Mouse (Mus musculus) layer of hippocampus, adult 8-10 months (tissue): ENCODE data around the gene S100pbp. TPM values are rescaled to one million over a fixed set of nuclear protein-coding genes. Genes with fewer than 3 reads are reported as not detected.
A peak's percentile ranks its signal among the peaks of the same experiment; 100 is the strongest.
"Not testable (repeated sequence)": the region's sequence is repeated elsewhere in the genome, so short reads cannot be mapped to it uniquely, and the experiment has no call there.

Experiments used
- DNase-seq, 2 experiments: peaks; one replicate each; pipeline ENCODE4 v3.0.0; 2022; ENCODE audit warnings: low spot score in 2 of 2
- total RNA-seq, 4 experiments: library from RNA; stranded (reverse); gene quantifications; 2 replicates each; pipeline ENCODE4 v1.2.4; 2022

Gene S100pbp
- total RNA-seq, 4 experiments from 2014 or later, result 33.2 to 41.3 (median 39.6) TPM

DNA sequence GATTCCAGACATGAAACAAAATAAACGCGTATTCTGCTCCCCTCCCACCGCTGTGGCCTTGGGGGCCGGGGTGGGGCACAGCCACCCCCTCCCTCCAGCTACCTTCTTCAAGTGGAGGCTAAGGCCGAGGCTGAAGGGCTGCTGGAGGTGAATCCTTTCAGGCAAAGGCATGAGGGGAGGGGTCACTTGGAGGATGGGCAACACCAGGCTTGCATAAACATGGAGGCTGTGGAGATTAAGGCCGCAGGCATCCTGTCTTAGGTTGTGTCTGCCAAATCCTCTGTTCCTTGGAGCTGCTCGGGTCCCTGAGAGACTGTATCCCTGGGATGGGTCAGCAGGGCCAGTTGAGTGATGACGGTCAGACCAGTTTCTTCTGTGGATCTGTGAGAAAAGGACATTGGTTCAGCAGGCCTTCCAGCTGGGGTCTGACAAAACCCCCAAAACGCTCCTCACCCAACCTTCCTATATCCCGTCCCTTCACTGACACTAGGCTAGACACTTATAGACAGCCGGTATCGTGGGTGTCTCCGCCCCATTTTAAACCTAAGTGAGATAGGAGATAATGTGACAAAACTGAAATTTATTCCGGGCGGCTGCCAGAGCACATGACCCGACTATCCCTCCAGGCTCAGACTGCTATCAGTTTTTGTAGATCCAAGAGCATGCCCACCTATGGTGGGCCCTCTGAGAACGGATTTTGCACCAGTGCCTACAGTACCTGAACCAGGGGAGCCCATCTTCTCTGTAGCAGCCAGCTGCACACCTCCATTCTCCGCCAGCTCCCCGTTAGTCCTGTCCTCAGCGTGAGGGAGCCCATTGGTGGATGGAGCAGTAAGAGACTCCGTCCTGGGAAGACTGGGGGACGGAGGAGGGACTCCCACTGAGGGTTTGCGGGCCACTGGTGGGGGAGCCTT lies 31.8 kb upstream of the S100pbp start:
- DNase-seq, result no peak

DNA sequence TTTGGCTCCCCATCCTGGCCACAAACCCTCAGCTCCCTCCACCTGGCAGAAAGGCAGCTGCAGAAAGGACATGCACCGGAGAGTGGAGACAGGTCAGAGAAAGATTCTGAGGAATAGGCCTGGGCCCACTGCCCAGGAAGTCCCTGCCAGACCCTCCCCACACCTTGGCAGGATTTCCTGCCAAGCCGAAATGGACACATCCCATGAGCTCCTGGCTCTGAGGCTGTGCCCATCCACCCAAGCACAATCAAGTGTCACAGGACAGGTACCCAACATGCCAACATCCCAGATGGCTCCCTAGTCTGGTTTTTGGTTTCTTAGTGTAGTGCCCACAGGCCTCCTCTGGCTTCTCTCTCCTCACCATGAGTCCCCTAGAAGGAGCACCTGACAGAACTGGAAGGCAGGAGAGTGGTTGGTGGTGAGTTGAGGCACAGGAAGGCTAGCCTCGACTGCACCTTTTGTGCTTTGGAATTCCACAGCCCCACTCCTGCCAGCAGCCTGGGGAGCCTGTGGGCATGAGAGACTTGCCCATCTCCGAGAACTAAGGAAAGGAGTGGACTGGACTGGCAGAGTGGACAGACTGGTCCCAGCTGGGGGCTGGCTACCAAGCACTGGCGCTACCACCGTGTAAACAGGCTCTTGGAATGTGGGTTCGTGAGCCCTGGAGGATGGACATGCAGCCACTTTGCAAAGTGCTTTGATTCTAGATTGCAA lies 31.0 kb upstream of the S100pbp start:
- DNase-seq, result no peak

DNA sequence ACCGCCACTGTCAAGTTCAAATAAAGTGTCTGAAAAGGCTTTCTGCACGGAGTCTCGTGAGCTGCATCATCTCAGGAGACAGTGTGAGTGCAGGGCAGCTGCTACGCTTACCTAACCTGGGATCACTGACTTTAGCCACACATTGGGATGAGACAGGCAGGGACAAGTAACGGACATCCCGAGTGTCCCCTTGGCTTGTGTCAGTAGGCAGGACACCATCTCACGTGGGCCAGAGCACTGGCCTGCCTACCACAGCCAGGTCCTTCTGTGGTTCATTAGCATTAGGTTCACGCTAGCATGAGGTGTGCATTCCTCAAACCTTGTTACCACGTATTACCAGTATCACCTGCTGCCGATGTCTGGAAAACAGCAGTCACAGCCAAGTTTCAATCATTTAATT lies 29.7 kb upstream of the S100pbp start:
- no peak for DNase-seq

DNA sequence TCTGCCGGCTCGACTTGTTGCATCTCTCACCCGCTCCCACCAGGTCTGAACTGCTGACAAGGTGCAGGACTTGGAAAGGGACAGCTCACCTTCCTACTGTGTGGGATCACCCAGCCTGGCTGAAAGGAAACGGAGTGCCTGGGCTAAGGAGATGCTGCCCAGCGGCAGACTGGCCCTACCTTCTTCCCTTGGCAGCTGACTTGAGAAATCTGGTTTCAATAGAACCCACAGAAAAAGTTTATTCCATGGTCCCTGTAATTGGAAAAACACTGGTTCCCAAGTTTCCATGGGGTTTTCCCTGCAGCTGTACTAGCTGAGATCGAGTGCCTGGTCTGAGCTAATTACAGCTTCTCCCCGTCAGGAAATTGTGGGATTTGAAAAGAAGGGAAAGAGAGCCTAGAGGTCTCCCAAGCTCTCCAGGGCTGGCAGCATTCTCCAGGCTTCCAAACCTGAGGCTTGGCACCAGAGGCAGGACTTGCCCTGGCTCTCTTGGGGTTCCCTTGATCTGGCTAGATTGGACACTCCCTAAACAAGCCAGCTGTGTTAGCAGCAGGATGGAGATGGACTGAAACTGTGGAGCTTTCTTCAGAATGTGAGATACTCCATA lies 29.1 kb upstream of the S100pbp start:
- no peak for DNase-seq

DNA sequence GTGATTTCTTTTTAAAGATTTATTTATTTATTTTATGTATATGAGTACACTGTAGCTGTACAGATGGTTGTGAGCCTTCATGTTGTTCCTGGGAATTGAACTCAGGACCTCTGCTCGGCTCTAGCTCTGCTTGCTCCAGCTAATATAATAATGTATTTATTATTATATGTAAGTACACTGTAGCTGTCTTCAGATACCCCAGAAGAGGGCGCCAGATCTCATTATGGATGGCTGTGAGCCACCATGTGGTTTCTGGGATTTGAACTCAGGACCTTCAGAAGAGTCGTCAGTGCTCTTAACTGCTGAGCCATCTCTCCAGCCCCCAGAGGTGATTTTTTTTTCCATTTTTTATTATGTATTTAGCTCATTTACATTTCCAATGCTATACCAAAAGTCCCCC lies 23.0 kb upstream of the S100pbp start:
- not testable (repeated sequence) for DNase-seq

DNA sequence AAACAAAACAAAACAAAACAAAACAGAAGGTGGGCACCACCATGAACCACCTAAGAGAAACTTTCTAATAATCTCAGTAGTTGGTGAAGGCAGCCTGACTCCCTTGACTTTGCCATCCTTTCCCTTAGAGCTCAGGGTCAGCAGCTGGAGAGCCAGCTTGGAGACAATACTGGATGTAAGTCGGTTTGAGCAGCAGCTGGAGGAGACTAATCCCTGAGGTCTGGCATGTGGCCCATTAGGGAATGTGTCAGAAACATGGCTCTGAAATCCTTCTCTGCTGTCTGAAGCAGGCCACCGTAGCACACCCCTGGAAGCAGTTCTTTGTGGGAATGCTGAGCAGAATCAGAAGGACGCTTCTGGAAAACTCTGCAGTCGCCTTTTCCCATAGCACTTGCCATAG lies 21.9 kb upstream of the S100pbp start:
- DNase-seq, result no peak

DNA sequence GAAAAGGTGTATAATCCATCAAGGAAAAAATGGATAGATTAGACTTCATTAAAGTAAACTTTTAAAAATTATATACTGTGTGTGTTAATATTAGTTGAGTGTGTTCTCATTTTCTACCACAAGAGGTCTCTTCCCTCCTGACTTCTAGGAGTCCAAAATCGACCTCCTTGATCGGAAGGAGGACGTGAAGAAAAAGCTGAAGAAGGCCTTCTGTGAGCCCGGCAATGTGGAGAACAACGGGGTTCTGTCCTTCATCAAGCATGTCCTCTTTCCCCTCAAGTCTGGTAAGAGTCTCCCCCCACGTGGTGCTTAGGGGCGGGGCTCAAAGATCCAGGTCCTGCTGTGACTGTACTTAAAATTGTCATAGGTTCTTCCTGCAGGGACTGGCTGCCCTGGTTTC lies 20.0 kb upstream of the S100pbp start:
- DNase-seq, result no peak

DNA sequence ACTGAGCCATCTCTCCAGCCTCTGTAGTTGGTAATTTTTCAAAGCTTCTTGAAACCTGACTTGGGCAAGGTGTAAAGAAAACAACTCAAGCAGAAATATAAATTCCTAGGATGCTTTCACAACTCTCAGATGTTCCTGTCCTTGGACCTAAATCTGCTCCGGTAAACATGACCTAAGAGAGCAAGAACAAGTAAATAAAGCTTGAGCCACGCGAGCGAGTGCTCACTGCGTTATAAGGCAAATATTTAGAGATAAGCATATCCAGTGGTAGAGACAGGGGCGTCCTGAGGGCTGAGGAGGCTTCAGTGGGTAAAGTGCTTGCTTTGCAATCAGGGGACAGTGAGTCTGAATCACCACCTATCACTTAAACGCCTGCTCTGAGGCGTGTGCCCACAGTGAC lies 17.3 kb upstream of the S100pbp start:
- no peak for DNase-seq

DNA sequence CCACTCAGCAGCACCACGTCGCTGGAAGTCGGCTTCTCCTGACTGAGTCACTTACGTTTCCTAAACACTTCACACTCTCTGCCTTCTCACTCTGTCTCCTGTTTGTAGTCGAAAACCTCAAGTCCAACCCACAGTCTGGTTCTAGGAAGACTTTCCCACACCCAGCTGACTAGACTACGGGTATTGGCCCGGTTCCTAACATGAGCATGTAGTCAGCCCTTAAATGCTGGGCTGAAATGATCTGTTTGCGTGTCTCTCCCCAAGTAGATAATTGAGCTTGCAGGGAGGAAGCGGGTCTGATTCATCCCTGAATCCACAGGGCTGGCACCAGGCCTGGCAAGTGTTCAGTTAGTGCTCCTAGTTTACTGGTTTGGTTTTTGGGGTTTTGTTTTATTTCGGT lies 15.1 kb upstream of the S100pbp start:
- DNase-seq, result peak in 1 of 2 experiments; percentile 35

DNA sequence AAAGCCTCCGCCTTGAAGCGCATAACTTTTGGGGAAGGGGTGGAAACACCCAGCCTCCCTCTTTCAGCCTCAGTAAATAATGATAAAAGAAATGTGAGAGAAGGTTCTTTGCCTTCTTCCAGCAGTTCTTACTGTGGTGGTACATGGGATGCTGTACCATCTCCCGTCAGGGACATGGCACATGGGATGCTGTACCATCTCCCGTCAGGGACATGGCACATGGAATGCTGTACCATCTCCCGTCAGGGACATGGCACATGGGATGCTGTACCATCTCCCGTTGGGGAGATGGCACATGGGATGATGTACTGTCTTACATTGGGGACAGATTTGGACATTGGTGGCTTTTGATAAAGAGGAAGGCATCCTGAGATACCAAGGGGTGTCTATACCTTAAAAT lies 8.0 kb upstream of the S100pbp start:
- DNase-seq, result no peak

DNA sequence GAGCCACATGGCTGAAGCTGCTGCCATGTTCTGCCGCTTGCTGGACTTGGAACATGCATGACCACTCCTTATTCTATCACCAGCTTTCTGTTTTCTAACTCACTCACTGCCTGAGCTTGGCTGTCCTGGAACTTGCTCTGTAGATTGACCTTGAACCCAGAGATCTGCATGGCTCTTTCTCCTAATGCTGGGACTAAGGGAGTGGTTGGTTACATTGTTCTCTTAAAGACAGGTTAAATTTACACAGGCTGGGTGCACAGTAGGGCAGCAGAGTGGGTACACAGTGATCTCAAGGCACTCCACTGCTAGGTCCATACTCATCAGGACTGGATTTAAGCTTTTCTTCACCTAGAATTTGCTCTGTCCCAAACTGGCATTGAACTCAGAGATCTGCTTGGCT lies 4.8 kb upstream of the S100pbp start:
- no peak for DNase-seq

DNA sequence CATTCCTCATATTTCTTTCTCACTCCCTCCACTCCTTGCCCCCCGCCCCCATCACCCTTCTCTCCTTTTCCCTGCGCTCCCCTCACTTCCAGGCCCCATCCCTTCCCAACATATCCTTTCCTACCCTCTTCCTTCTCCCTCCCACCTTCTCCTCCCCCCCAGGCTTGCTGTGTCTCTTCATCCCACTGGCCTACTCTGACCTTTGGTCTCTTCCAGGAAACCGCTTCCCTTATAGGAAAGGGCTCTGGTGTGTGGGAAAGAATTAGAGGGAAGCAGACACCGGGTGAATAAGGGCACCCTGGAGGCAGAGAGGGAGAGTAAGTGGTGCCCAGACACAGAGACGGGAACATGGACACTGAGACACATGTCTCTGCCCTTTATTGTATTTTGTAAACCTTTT lies 2.2 kb upstream of the S100pbp start:
- DNase-seq, result no peak

DNA sequence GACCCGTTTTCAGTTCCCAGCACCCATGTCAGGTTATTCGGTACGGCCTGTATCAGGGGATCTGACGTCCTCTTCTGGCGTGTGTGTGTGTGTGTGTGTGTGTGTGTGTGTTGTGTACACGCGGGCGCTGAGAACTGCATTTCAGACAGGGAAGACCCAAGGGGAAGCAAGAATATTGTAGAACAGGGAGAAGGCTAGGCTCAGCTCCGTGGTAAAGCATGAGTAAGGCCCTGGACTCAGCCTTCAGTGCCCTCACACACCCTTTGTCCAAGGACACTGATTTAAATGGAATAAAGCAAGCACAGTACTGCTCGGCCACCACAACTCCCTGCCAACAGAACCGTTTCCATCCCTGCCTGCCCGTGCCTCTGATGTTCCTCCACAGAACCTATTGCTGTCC lies 1.0 kb upstream of the S100pbp start:
- no peak for DNase-seq

DNA sequence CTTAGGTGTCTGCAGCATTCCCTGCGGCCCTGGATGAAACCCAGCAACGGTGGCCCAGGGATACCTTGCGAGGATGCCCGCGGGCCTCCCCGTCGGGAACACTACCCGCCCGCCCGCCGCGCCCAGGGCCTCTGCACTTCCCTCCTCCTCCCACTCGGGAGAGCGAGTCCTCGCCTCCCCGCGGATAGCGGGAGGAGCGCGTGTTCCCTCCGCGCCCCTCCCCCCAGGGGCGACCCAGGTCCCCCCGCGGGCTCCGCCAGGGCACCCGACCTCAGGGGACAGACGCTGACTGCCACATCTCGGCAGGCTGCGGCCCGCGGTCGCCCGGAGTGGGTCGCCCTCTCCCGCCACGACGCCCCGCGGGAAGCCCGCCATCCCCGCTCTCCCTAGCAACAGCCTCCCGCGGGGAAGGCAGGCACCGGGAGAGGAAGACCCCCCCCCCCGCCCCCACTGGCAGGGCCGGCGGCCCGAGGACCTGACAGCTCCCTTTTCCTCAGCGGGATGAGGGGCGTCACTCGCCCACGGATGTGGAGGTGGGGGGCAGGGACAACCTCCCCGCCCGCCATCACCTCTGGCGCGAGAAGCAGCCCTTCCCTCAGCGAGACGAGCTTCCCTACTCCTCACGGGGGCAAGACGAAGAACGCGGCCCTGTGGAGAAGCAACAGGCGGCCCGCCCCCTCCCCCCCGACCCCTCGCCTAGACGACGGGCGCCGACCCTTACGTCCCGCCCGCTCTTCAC lies 555 bp downstream of the S100pbp start:
- DNase-seq, result peak; percentile 28 to 42

DNA sequence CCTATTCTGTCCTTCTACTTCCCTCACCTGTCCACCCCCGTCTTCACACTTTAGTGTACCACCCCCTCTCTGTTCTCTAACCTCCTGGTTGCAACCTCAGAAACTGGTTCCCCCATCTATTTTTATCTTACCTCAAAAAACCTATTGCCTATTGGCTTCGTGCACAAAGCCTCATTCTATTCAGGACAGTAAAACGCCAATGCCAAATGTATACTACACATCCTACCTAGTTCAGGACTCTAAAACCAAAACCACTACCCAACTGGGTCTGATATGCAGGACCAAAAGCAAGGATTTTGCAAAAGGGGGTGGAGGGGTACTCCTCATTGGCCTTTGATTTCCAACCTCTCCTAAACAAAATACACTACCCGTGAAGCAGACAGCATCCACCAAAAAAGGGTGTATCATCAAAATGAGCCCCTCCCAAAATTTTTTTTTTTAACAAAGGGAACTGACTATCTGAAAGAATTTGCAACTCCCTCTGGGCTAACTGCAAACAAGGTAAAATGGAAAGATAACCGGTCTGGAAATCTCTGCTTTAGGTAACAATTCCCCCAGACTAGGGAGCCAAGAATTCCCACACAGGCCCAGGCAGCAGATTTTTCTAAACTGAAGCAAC lies 1.4 kb downstream of the S100pbp start:
- DNase-seq, result no peak

DNA sequence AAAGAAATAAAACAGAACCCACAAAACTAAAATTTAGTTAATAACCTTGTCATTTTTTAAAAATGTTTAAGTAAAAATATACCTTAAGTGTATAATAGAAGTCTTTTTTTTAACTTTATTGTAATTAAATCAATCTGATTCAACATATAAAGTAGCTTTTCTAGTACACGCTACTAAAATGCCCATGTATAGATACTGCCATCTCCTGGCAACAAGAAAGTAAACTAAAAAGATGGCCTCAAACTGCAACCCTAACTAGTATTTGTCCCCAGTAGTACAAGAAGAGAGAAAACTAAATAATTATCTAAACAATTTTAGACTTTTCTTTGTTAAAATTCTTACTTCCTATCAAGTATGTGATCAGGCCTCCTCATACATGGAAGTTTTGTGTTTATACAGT lies 10.0 kb downstream of the S100pbp start:
- DNase-seq, result no peak

DNA sequence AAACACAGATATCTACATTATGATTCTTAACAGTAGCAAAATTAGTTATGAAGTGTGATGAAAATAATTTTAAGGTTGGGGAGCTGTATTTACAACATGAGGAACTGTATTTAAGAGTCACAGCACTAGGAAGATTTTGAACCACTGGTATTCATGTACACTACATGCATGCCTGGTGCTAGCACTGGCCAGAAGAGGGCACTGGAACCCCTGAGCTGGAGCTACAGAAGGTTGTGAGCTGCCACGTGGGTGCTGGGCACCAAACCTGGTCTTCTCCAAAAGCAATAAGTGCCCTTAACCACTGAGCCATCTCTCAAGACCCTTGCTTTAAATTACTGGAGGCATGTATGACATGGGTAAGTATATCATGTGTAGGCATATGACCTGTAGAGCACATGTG lies 17.0 kb downstream of the S100pbp start:
- no peak for DNase-seq

DNA sequence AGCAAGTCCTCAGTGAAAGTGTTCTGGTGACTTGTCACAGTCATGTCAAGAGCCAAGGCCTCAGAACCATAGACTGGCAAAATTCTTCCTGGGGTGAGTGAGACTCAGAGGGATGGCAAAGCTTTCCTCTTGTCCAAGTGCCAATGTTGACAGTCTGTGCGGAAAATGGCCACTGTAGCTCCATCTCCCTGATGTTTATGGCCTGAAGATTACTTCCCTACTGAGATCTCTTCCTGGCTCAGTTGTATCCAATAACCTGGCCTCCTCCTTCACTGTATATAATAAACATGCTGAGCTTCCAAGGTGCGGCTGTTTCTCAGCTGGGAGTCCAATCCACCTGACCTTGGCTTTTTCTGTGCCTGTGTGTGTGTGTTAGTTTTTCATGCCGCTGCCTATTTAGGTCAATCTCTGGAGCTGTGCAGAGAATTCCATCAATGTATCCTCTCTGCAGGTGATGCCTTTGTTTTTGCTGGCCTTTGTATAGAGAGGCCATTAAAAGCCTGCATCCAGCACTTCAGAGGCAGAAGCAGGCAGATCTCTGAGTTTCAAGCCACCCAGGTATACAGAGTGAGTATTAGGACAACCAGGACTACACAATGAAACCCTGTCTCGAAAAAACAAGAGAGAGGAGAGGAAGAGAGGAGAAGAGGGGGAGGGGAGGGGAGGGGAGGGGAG lies 27.8 kb downstream of the S100pbp start:
- no peak for DNase-seq

DNA sequence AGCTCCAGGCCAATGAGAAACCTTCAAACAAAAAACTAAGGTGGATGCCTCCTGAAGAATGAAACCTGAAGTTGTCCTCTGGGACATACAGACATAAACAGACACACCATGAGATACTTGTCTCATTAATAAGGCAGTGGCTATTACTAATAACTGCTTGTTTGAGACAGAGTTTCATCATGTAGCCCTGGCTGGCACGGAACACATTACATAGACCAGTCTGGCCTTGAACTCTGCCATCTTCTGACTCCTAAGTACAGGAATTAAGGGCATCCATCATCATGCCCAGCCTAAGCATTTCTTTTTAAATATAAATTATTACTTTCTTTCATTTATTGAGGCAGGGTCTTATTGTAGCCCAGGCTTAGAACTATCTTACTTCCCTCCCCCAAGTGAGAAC lies 28.5 kb downstream of the S100pbp start:
- DNase-seq, result no peak

DNA sequence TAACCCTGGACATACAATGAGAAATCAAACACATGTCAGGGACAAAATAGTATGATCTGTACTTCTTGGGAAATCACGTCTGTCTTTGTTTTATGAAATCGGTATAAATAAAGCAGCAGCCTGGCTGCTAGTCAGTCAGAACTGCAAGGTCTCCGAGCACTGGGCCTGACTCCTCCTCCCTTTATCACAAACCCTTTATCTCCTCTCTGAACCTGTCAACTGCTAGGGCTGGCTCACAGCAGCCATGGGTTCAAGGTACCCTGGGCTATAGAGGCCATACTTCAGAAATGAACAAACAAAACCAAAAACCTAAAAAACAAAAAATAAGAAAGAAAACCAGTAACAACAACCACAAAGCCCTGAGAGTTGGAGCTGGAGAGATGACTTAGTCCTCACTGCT lies 31.0 kb downstream of the S100pbp start:
- no peak for DNase-seq

DNA sequence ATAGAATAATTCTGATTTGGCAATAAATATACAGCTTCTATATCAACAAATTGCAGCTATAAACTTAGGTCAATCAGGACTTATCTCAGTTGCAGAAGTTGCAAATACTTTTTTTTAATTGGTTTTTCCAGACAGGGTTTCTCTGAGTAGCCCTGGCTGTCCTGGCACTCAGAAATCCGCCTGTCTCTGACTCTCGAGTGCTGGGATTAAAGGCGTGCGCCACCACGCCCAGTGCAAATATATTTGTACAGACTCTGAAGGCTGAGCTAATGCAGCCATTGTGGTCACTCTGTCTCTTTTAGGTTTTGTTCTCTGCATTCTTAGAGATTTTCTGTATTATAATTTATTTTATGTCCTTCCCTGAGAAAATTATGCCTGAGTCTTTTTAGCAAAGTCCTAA lies 32.0 kb downstream of the S100pbp start:
- DNase-seq, result no peak
